In the genomic region with DNA sequence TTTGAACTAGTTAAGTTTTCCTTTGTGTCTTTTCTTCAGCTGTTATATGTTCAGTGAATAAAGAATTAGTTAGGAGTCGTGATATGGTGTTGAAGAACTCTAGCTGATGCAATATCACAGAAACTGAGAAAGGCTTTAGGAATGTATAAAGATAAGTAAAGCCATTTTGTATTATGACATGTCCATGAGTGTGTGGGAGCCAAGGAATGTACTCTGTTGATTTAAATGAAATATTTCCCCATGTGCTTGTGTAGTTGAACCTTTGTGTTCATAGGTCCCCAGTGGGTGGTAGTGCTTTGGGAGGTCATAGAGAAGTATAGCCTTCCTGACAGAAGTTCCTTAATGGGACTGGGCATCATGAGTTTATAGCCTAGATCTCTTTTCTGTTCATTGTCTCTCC, we compare ENCODE assay signal across 25 mouse cellular contexts.
"Had no signal": no experiment of that assay in that cellular context is flagged by ENCODE, and none has a peak within 500 bp of the region (broad histone marks: within the 10 kb centered on the region; RNA-seq: fewer than 3 reads in every experiment).

No protein-coding gene starts in this region.

- H3K9ac ChIP-seq: heart, embryonic 12.5 days; hindbrain, embryonic 12.5 days; hindbrain, embryonic 14.5 days; intestine, embryonic 15.5 days; limb, embryonic 13.5 days; limb, embryonic 15.5 days had no signal

- ATAC-seq: hindbrain, embryonic 16.5 days; inflammation-experienced regulatory T-cells, adult 6 months; intestine, embryonic 15.5 days; intestine, postnatal 0 days had no signal

- H3K36me3 ChIP-seq: heart, embryonic 10.5 days; heart, embryonic 12.5 days; hindbrain, embryonic 10.5 days; hindbrain, embryonic 12.5 days; intestine, embryonic 15.5 days; limb, embryonic 13.5 days; limb, embryonic 15.5 days had no signal

- H3K27me3 ChIP-seq: heart, embryonic 12.5 days; hindbrain, embryonic 12.5 days; intestine, embryonic 15.5 days; limb, embryonic 13.5 days; limb, embryonic 15.5 days had no signal

- H3K4me3 ChIP-seq: gastrocnemius, adult 2 months; heart, embryonic 10.5 days; heart, embryonic 12.5 days; hindbrain, embryonic 10.5 days; hindbrain, embryonic 12.5 days; intestine, embryonic 15.5 days; layer of hippocampus, adult 2 months; left cerebral cortex, adult 2 months; limb, embryonic 13.5 days; limb, embryonic 15.5 days had no signal

- H3K4me2 ChIP-seq: heart, embryonic 12.5 days; hindbrain, embryonic 12.5 days; hindbrain, embryonic 14.5 days; intestine, embryonic 15.5 days; limb, embryonic 13.5 days; limb, embryonic 15.5 days had no signal

- H3K27ac ChIP-seq: gastrocnemius, adult 2 months; heart, embryonic 10.5 days; hindbrain, embryonic 10.5 days; hindbrain, embryonic 12.5 days; hindbrain, embryonic 14.5 days; intestine, embryonic 15.5 days; layer of hippocampus, adult 2 months; left cerebral cortex, adult 2 months; limb, embryonic 13.5 days; limb, embryonic 15.5 days had no signal

- DNase-seq: gastrocnemius, adult 2 months; gastrocnemius, postnatal 10 days; gastrocnemius, postnatal 25 days; heart, adult 18-20 months; heart, postnatal 10 days; heart, postnatal 4 days; kidney, adult 18-20 months; kidney, adult 8-10 months; kidney, postnatal 10 days; kidney, postnatal 25 days; kidney, postnatal 4 days; left cerebral cortex, postnatal 4 days had no signal

- H3K9me3 ChIP-seq: heart, embryonic 10.5 days; heart, embryonic 12.5 days; hindbrain, embryonic 10.5 days; hindbrain, embryonic 12.5 days; intestine, embryonic 15.5 days; limb, embryonic 13.5 days; limb, embryonic 15.5 days had no signal

- H3K4me1 ChIP-seq: heart, embryonic 10.5 days; heart, embryonic 12.5 days; hindbrain, embryonic 10.5 days; hindbrain, embryonic 12.5 days; intestine, embryonic 15.5 days; limb, embryonic 13.5 days; limb, embryonic 15.5 days had no signal
